Mouse (Mus musculus) olfactory bulb, adult 2 months (tissue): ENCODE measurements around the gene Erbin.

Experiments
- CTCF ChIP-seq: fragments of 200-500 bp; IDR thresholded peaks from 2 replicates; pipeline ENCODE4 v1.5.1; 2012; ENCODE audit warnings: low read depth, mild to moderate bottlenecking, low read length, moderate library complexity; ENCODE audit not compliant: insufficient read depth
- POLR2A ChIP-seq: fragments of 200-500 bp; IDR thresholded peaks from 2 replicates; pipeline ENCODE4 v1.6.1; 2012; ENCODE audit warnings: mild to moderate bottlenecking, low read depth, low read length, moderate library complexity; ENCODE audit not compliant: insufficient read depth

DNA sequence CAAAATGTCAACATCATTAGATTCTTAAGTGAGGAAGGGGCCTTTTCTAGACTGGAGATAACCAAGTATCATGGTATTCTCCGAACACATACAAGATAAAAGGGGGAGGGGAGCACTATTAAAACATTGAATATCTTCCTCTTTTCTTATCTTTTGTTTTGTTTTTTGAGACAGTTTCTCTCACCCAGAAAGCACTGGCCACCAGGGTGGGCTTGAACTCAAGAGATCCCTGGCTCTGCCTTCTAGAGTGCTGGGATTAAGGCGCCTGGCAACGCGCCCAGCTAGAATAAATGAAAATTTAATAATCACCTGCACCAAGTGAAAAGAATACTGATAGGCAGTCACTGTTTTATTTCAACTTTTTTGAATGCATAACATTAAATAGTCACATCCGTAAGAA lies 147.4 kb downstream of the Erbin start:
- TF ChIP-seq CTCF: no peak
- no peak for TF ChIP-seq POLR2A
